Mouse (Mus musculus) neural tube, embryonic 15.5 days (tissue): ENCODE data around the gene Gnas. TPM values are rescaled to one million over a fixed set of nuclear protein-coding genes. Genes with fewer than 3 reads are reported as not detected.
"Not testable (repeated sequence)": the region's sequence is repeated elsewhere in the genome, so short reads cannot be mapped to it uniquely, and the experiment has no call there.

ENCODE experiments used
- ATAC-seq: fragments of 200-750 bp; cut with Nextera tagmentation; 2 replicates; pipeline ENCODE4 v1.8.0; 2017; ENCODE audit warnings: mild to moderate bottlenecking, moderate TSS enrichment, moderate library complexity; ENCODE audit not compliant: low FRiP score
- H3K27ac ChIP-seq: fragments of 300-500 bp; sonication (generic); replicated peaks from 2 replicates; pipeline ENCODE4 v1.5.1; 2015; ENCODE audit warnings: mild to moderate bottlenecking, inconsistent platforms
- H3K27me3 ChIP-seq: fragments of 300-500 bp; sonication (generic); replicated peaks from 2 replicates; pipeline ENCODE4 v1.6.1; 2015; ENCODE audit warnings: inconsistent platforms
- H3K36me3 ChIP-seq: fragments of 300-500 bp; sonication (generic); 2 replicates; pipeline ENCODE4 v1.6.1; 2015; ENCODE audit warnings: inconsistent platforms
- H3K4me1 ChIP-seq: fragments of 300-500 bp; sonication (generic); 2 replicates; pipeline ENCODE4 v1.6.1; 2015; ENCODE audit warnings: inconsistent platforms
- H3K4me2 ChIP-seq: fragments of 300-500 bp; sonication (generic); 2 replicates; pipeline ENCODE4 v1.6.1; 2015; ENCODE audit warnings: inconsistent platforms, mild to moderate bottlenecking, moderate library complexity
- H3K4me3 ChIP-seq: fragments of 300-500 bp; sonication (generic); replicated peaks from 2 replicates; pipeline ENCODE4 v1.5.1; 2015; ENCODE audit warnings: mild to moderate bottlenecking, inconsistent platforms
- H3K9ac ChIP-seq: fragments of 300-500 bp; sonication (generic); replicated peaks from 2 replicates; pipeline ENCODE4 v1.6.1; 2015; ENCODE audit warnings: mild to moderate bottlenecking, inconsistent platforms
- H3K9me3 ChIP-seq: fragments of 300-500 bp; sonication (generic); replicated peaks from 2 replicates; pipeline ENCODE4 v1.6.1; 2016; ENCODE audit warnings: inconsistent platforms
- WGBS: fragments of 180-500 bp; shearing (Covaris S2); methylation state at CpG from one replicate; pipeline ENCODE4 v1.1.7; 2015; ENCODE audit warnings: mixed read lengths; 5-methylcytosine and 5-hydroxymethylcytosine counted together
- polyA plus RNA-seq: library from polyadenylated mRNA; unstranded; fragments of >200 nt; fragmentation: Nextera tagmentation; extraction: Ambion mirVana; gene quantifications from 2 replicates; pipeline ENCODE4 v1.2.1, GENCODE M21; 2015

The Gnas gene
- polyA plus RNA-seq, 1 experiment from 2014 or later = 1,770 TPM

GRCm38 (mm10) chr2:174342793-174343400 is 58.8 kb downstream of the Gnas start:
- Histone ChIP-seq H3K9me3 (no peaks in the 10 kb centered on the region), H3K4me1 (peaks cover 62% of the 10 kb centered on the region), H3K4me3 (no peak overlapping the region), H3K4me2 (peak overlapping the region; percentile 3; the same call in 1 of the 2 replicates), H3K27ac (peak overlapping the region; percentile 72), H3K36me3 (peaks cover 36% of the 10 kb centered on the region), H3K9ac (no peak overlapping the region), H3K27me3 (no peaks in the 10 kb centered on the region)
- no peak for ATAC-seq
- 44% methylated on average over 8 of the region's 8 CpGs for WGBS

- WGBS = 46% methylated on average over 1 of the region's 1 CpGs
- H3K9ac ChIP-seq = no peak overlapping the region
- H3K4me1 ChIP-seq = peaks cover 59% of the 10 kb centered on the region
- H3K9me3 ChIP-seq = no peaks in the 10 kb centered on the region
- H3K27ac ChIP-seq = peak overlapping the region; percentile 72
- peaks cover 36% of the 10 kb centered on the region for H3K36me3 ChIP-seq
- no peak for ATAC-seq
- no peak overlapping the region for H3K4me3 ChIP-seq
- peak overlapping the region; percentile 38 for H3K4me2 ChIP-seq
- H3K27me3 ChIP-seq = no peaks in the 10 kb centered on the region
Observed at GRCm38 (mm10) chr2:174343566-174343965, 59.4 kb downstream of the Gnas start.

- H3K9ac ChIP-seq = no peak overlapping the region
- H3K27ac ChIP-seq = peak overlapping the region; percentile 72
- H3K4me1 ChIP-seq = peaks cover 53% of the 10 kb centered on the region
- H3K36me3 ChIP-seq = peaks cover 36% of the 10 kb centered on the region
- no peaks in the 10 kb centered on the region for H3K27me3 ChIP-seq
- 17% methylated on average over 3 of the region's 3 CpGs for WGBS
- H3K9me3 ChIP-seq = no peaks in the 10 kb centered on the region
- H3K4me3 ChIP-seq = no peak overlapping the region
- peak overlapping the region; percentile 38 for H3K4me2 ChIP-seq
- peak; percentile 67 for ATAC-seq
Observed at GRCm38 (mm10) chr2:174344003-174344655, 60.0 kb downstream of the Gnas start.

- Histone ChIP-seq H3K9ac (no peak overlapping the region), H3K27ac (peak overlapping the region; percentile 72), H3K27me3 (no peaks in the 10 kb centered on the region), H3K4me3 (no peak overlapping the region), H3K9me3 (no peaks in the 10 kb centered on the region), H3K36me3 (peaks cover 36% of the 10 kb centered on the region), H3K4me2 (no peak overlapping the region), H3K4me1 (peaks cover 50% of the 10 kb centered on the region)
- no peak for ATAC-seq
- 91% methylated on average over 16 of the region's 16 CpGs for WGBS
Observed at GRCm38 (mm10) chr2:174344996-174345395, 60.9 kb downstream of the Gnas start.

- Histone ChIP-seq H3K27ac (no peak within 1 kb of the TSS), H3K36me3 (peaks cover 36% of the 10 kb centered on the region), H3K27me3 (no peaks in the 10 kb centered on the region), H3K4me1 (peaks cover 40% of the 10 kb centered on the region), H3K9me3 (no peaks in the 10 kb centered on the region), H3K4me3 (no peak within 1 kb of the TSS), H3K9ac (no peak within 1 kb of the TSS), H3K4me2 (no peak within 1 kb of the TSS)
- ATAC-seq = no peak
- 97% methylated on average over 5 of the region's 5 CpGs for WGBS
Observed at GRCm38 (mm10) chr2:174346612-174346998, 62.5 kb downstream of the Gnas start, which contains the start of gene Gm20721. TSS of gene Gm20721 (minus strand) at chr2:174346712.

- peaks cover 36% of the 10 kb centered on the region for H3K36me3 ChIP-seq
- ATAC-seq, H3K27me3 ChIP-seq, H3K27ac ChIP-seq, H3K4me2 ChIP-seq, H3K9me3 ChIP-seq, H3K9ac ChIP-seq, H3K4me3 ChIP-seq: not testable (repeated sequence)
- WGBS = 100% methylated on average over 2 of the region's 2 CpGs
- H3K4me1 ChIP-seq = peaks cover 35% of the 10 kb centered on the region
Observed at GRCm38 (mm10) chr2:174346999-174347668, 63.0 kb downstream of the Gnas start.

- 96% methylated on average over 4 of the region's 4 CpGs for WGBS
- H3K36me3 ChIP-seq = no peaks in the 10 kb centered on the region
- no peak overlapping the region for H3K27ac ChIP-seq
Observed at GRCm38 (mm10) chr2:174358516-174358915, 74.4 kb downstream of the Gnas start.

GRCm38 (mm10) chr2:174359656-174360055 is 75.5 kb downstream of the Gnas start:
- Histone ChIP-seq H3K9me3 (no peaks in the 10 kb centered on the region), H3K4me2 (no peak overlapping the region), H3K27ac (no peak overlapping the region), H3K4me3 (no peak overlapping the region), H3K4me1 (no peaks in the 10 kb centered on the region), H3K27me3 (no peaks in the 10 kb centered on the region), H3K36me3 (no peaks in the 10 kb centered on the region), H3K9ac (no peak overlapping the region)
- 81% methylated on average over 4 of the region's 4 CpGs for WGBS
- ATAC-seq = no peak

More at GRCm38 (mm10) chr2:174358516-174358915, 74.4 kb downstream of the Gnas start:
- Histone ChIP-seq H3K4me1 (no peaks in the 10 kb centered on the region), H3K4me3 (no peak overlapping the region), H3K9me3 (no peaks in the 10 kb centered on the region), H3K27me3 (no peaks in the 10 kb centered on the region), H3K9ac (no peak overlapping the region), H3K4me2 (no peak overlapping the region)
- ATAC-seq = no peak

GRCm38 (mm10) chr2:174366571-174366970 is 82.5 kb downstream of the Gnas start:
- H3K4me1 ChIP-seq = no peaks in the 10 kb centered on the region
- WGBS = 90% methylated on average over 10 of the region's 10 CpGs
- no peaks in the 10 kb centered on the region for H3K36me3 ChIP-seq
- no peak overlapping the region for H3K27ac ChIP-seq
- no peak overlapping the region for H3K4me2 ChIP-seq
- no peak overlapping the region for H3K4me3 ChIP-seq
- no peaks in the 10 kb centered on the region for H3K27me3 ChIP-seq
- no peaks in the 10 kb centered on the region for H3K9me3 ChIP-seq
- no peak overlapping the region for H3K9ac ChIP-seq
- no peak for ATAC-seq

GRCm38 (mm10) chr2:174381021-174381420 is 96.9 kb downstream of the Gnas start:
- ATAC-seq = no peak
- no peaks in the 10 kb centered on the region for H3K4me1 ChIP-seq
- H3K27ac ChIP-seq = no peak overlapping the region
- H3K9me3 ChIP-seq = no peaks in the 10 kb centered on the region
- H3K27me3 ChIP-seq = no peaks in the 10 kb centered on the region
- 91% methylated on average over 9 of the region's 9 CpGs for WGBS
- no peaks in the 10 kb centered on the region for H3K36me3 ChIP-seq
- no peak overlapping the region for H3K4me3 ChIP-seq
- H3K9ac ChIP-seq = no peak overlapping the region
- H3K4me2 ChIP-seq = no peak overlapping the region

- no peak for ATAC-seq
- Histone ChIP-seq H3K9me3 (peaks cover 4% of the 10 kb centered on the region; the same call in 1 of the 2 replicates), H3K4me1 (no peaks in the 10 kb centered on the region), H3K4me2 (no peak overlapping the region), H3K27me3 (no peaks in the 10 kb centered on the region), H3K36me3 (no peaks in the 10 kb centered on the region), H3K27ac (no peak overlapping the region), H3K4me3 (no peak overlapping the region), H3K9ac (no peak overlapping the region)
- WGBS = 94% methylated on average over 3 of the region's 3 CpGs
Observed at GRCm38 (mm10) chr2:174391936-174392335, 107.8 kb downstream of the Gnas start.

- Histone ChIP-seq H3K9me3 (peaks cover 4% of the 10 kb centered on the region; the same call in 1 of the 2 replicates), H3K36me3 (no peaks in the 10 kb centered on the region), H3K27ac (no peak overlapping the region), H3K4me3 (no peak overlapping the region), H3K4me1 (no peaks in the 10 kb centered on the region), H3K4me2 (no peak overlapping the region), H3K9ac (no peak overlapping the region), H3K27me3 (no peaks in the 10 kb centered on the region)
- no peak for ATAC-seq
- 72% methylated on average over 9 of the region's 9 CpGs for WGBS
Observed at GRCm38 (mm10) chr2:174392554-174392953, 108.4 kb downstream of the Gnas start.
